In genomic region chr7:89248135-89248850, GRCm38 (mm10) we compare ENCODE assay signal across 9 mouse cellular contexts.
DNase-seq lines count a peak whose midpoint lies in the region; ATAC-seq lines count a peak whose summit lies in the region.
"Had no signal": no experiment of that assay in that cellular context is flagged by ENCODE, and none has a peak within 500 bp of the region (broad histone marks: within the 10 kb centered on the region; RNA-seq: fewer than 3 reads in every experiment).

No protein-coding gene starts in this region.

- intact Hi-C loops in left cerebral cortex, postnatal 36 days (cut with DNase I), result no loop called here

- H3K27ac ChIP-seq in macrophage, result peak overlapping the region; percentile 5
- H3K27ac ChIP-seq: forebrain, embryonic 12.5 days had no signal

- 1% methylated on average over 7 of the region's 7 CpGs for WGBS in macrophage (ENCODE audit: missing documents)

- no peak overlapping the region for H3K4me3 ChIP-seq in macrophage (ENCODE audit: inconsistent target)
- H3K4me3 ChIP-seq: forebrain, embryonic 12.5 days had no signal

- H3K79me2 ChIP-seq in macrophage (ENCODE audit: inconsistent target), result peaks cover 59% of the 10 kb centered on the region

- DNase-seq in B cell, adult 2 months, result peak; percentile 60 to 66
- DNase-seq in CD4-positive, CD25-positive, alpha-beta regulatory T cell, adult 2 months (ENCODE audit: low read depth, low spot score), result peak; percentile 89
- no peak for DNase-seq in left cerebral cortex, adult 9 months (ENCODE audit: low spot score in 2 of 2)
- no peak for DNase-seq in cerebellum, postnatal 36 days
- no peak for DNase-seq in adrenal gland, postnatal 25 days
- no peak for DNase-seq in left cerebral cortex, postnatal 36 days (ENCODE audit: low spot score in 2 of 2)

- no peaks in the 10 kb centered on the region for H3K36me3 ChIP-seq in macrophage (ENCODE audit: inconsistent target)
- H3K36me3 ChIP-seq: forebrain, embryonic 12.5 days had no signal

- ATAC-seq in hematopoietic stem cell, adult 5-6 weeks (replicated peaks in 1 of 2; ENCODE audit: insufficient read depth in 1 of 2, low FRiP score in 2 of 2, low TSS enrichment in 1 of 2, low read depth in 1 of 2, poor library complexity in 2 of 2, severe bottlenecking in 2 of 2), result peak; percentile 92 to 94

Comparison
In these comparisons a context has a peak if more than half of its experiments do, and no peak if none do; other contexts are left out.
1. DNase-seq: peak in B cell, adult 2 months (2 of 2) and CD4-positive, CD25-positive, alpha-beta regulatory T cell, adult 2 months (single experiment); none in left cerebral cortex, adult 9 months (0 of 2), cerebellum, postnatal 36 days (0 of 2), adrenal gland, postnatal 25 days (single experiment) and left cerebral cortex, postnatal 36 days (0 of 2).